Mouse (Mus musculus) heart, embryonic 11.5 days (tissue): ENCODE data around the gene Oxct2a. TPM values are rescaled to one million over a fixed set of nuclear protein-coding genes. Genes with fewer than 3 reads are reported as not detected.
"Not testable (repeated sequence)": the region's sequence is repeated elsewhere in the genome, so short reads cannot be mapped to it uniquely, and the experiment has no call there.

ENCODE experiments used
- ATAC-seq: fragments of 200-750 bp; cut with Nextera tagmentation; replicated peaks from 2 replicates; pipeline ENCODE4 v1.8.0; 2017; ENCODE audit warnings: moderate library complexity; ENCODE audit not compliant: insufficient number of reproducible peaks, low FRiP score, low TSS enrichment
- H3K27ac ChIP-seq: fragments of 300-500 bp; sonication (generic); 2 replicates; pipeline ENCODE4 v1.5.1; 2014; ENCODE audit warnings: mild to moderate bottlenecking, low read depth, low read length
- H3K27me3 ChIP-seq: fragments of 300-500 bp; sonication (generic); 2 replicates; pipeline ENCODE4 v1.6.1; 2014; ENCODE audit warnings: mild to moderate bottlenecking, low read length, mixed read lengths; ENCODE audit not compliant: control insufficient read depth, insufficient read depth
- H3K36me3 ChIP-seq: fragments of 300-500 bp; sonication (generic); 2 replicates; pipeline ENCODE4 v1.6.1; 2014; ENCODE audit warnings: mild to moderate bottlenecking, low read length, moderate library complexity, mixed read lengths; ENCODE audit not compliant: control insufficient read depth, insufficient read depth
- H3K4me1 ChIP-seq: fragments of 300-500 bp; sonication (generic); 2 replicates; pipeline ENCODE4 v1.6.1; 2014; ENCODE audit warnings: low read length; ENCODE audit not compliant: control insufficient read depth, insufficient read depth
- H3K4me2 ChIP-seq: fragments of 300-500 bp; sonication (generic); 2 replicates; pipeline ENCODE4 v1.6.1; 2014; ENCODE audit warnings: mild to moderate bottlenecking, moderate library complexity
- H3K4me3 ChIP-seq: fragments of 300-500 bp; sonication (generic); 2 replicates; pipeline ENCODE4 v1.5.1; 2014; ENCODE audit warnings: low read depth, low read length
- H3K9ac ChIP-seq: fragments of 300-500 bp; sonication (generic); 2 replicates; pipeline ENCODE4 v1.6.1; 2014; ENCODE audit warnings: mild to moderate bottlenecking, low read depth, low read length, moderate library complexity
- H3K9me3 ChIP-seq: fragments of 300-500 bp; sonication (generic); replicated peaks from 2 replicates; pipeline ENCODE4 v1.6.1; 2016; ENCODE audit warnings: low read length; ENCODE audit not compliant: control insufficient read depth
- WGBS: fragments of 180-500 bp; shearing (Covaris S2); extraction: QIAGEN DNeasy Blood & Tissue Kit; methylation state at CpG from one replicate; pipeline ENCODE4 v1.1.7; 2014; ENCODE audit not compliant: insufficient replicate concordance; 5-methylcytosine and 5-hydroxymethylcytosine counted together
- polyA plus RNA-seq: library from polyadenylated mRNA; unstranded; fragments of >200 nt; fragmentation: Nextera tagmentation; extraction: Ambion mirVana; gene quantifications from 2 replicates; pipeline ENCODE4 v1.2.1, GENCODE M21; 2014

Gene Oxct2a
- polyA plus RNA-seq, 1 experiment from 2014 or later: not detected

DNA sequence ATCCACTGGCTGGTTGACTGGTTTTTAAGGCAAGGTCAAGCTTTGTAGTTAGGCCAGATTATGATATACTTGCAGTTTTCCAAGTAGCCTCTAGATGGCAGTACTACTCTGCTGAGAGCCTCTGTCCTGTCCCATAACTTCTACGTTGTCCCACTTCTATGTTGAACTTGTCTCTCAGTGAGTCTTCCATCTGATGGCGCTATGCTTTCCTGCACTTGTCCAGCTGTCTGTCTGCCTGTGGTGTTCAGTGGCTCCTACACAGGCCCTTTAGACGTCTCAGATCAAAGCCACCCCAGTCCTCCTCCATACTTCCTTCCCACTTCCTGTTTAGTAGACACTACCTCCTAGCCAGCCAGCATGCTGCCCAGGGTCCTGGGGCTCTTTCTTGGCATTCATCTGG lies 17.6 kb downstream of the Oxct2a start:
- no peaks in the 10 kb centered on the region; the same call in 1 of the 2 replicates for H3K9me3 ChIP-seq
- 31% methylated on average over 3 of the region's 3 CpGs for WGBS
- H3K9ac ChIP-seq: no peak overlapping the region
- no peak overlapping the region for H3K4me2 ChIP-seq
- no peak overlapping the region for H3K4me3 ChIP-seq
- peak overlapping the region; percentile 50; the same call in 1 of the 2 replicates for H3K27ac ChIP-seq
- peaks cover 22% of the 10 kb centered on the region for H3K36me3 ChIP-seq
- ATAC-seq: 0 out of 2 replicates have a peak, but pooled peaks have one; percentile 26
- peaks cover 11% of the 10 kb centered on the region; the same call in 1 of the 2 replicates for H3K4me1 ChIP-seq
- H3K27me3 ChIP-seq: no peaks in the 10 kb centered on the region

DNA sequence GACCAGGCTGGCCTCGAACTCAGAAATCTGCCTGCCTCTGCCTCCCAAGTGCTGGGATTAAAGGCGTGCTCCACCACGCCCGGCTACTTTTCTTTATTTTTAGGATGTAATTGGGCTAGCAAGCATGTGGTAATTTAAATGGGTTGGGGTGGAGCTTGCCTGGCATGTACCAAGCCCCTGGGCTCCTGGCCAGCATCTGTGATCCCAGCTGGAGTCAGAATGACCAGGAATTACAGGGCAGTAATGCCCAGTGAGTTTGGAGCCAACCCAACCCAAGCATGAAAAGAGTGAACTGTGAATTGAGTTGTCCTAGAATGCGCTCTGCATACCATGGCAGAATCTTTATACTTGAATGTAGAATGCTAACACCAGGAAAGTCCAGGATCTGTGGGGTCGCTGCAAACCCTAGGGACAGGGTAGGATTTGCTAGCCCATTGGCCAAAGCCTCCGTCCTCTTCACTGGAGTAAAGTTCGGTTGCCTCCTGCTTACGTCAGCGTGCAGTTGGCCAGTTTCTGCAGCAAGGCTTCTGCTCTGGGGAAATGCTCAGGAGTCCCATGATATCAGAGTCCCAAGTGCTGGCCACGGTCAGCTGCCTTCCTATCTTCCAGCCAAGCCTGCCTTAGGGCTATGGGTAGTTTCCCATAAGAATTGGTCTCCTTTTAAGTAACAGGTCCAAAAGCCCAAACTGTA lies 24.3 kb downstream of the Oxct2a start:
- H3K9me3 ChIP-seq: no peaks in the 10 kb centered on the region; the same call in 1 of the 2 replicates
- no peak overlapping the region for H3K4me2 ChIP-seq
- peaks cover 71% of the 10 kb centered on the region for H3K36me3 ChIP-seq
- H3K9ac ChIP-seq: no peak overlapping the region
- no peak for ATAC-seq
- H3K4me1 ChIP-seq: no peaks in the 10 kb centered on the region
- 93% methylated on average over 11 of the region's 11 CpGs for WGBS
- no peak overlapping the region for H3K27ac ChIP-seq
- no peaks in the 10 kb centered on the region for H3K27me3 ChIP-seq
- H3K4me3 ChIP-seq: no peak overlapping the region

DNA sequence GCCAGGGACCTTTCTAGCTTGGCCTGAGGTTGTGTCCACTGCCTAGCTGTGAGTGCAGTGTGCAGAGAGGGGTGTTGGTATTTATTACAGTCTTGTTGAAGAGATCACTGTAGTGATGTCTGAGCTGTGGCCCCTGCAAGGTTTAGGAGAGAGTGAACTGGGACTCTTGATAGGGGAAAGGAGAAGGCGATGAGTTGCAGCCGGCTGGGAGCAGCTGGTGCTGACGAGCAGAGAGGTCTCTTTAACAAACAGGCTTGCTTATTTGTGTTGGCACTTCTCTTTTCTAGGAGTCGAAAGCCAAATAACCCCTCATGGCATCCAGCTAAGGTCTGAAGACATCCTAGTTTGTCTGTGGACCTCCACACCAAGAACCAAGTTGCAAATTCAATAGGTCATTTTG lies 25.2 kb downstream of the Oxct2a start:
- Histone ChIP-seq H3K27ac (no peak overlapping the region), H3K27me3 (no peaks in the 10 kb centered on the region), H3K4me1 (no peaks in the 10 kb centered on the region; the same call in 1 of the 2 replicates), H3K4me3 (no peak overlapping the region), H3K4me2 (no peak overlapping the region), H3K9ac (no peak overlapping the region), H3K36me3 (peaks cover 71% of the 10 kb centered on the region), H3K9me3 (no peaks in the 10 kb centered on the region)
- 73% methylated on average over 4 of the region's 4 CpGs for WGBS
- ATAC-seq: no peak

DNA sequence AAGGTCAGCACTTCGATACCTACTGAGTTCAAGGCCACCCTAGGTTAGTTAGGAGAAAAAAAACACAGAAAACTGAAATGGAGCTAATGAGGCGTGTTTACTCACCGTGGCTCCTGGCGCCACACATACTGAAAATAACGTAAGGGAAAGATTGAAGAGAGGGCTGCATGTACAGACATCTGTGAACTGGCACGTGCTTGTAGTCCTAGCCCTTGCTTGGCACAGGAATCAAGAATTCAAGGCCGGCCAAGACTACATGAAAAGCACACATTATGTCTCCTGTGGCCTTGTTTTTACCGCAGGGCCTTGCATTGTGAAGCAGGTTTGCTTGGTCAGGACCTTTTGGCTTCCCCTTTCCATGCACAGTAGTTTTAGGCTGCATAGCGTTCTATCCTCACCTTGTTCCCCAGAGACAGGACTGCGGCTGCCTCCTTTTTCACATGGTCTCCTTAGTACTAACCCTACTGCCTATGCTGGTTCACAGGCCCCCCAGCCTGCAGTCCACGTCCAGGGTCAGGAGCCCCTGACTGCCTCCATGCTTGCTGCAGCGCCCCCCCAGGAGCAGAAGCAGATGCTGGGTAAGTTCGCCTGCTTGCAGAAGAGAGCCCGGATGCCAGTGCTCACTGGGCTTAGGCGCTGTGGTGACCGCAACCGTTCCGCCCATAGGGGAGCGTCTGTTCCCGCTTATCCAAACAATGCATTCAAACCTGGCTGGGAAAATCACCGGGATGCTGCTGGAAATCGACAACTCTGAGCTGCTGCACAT lies 26.1 kb downstream of the Oxct2a start:
- H3K4me3 ChIP-seq: no peak overlapping the region
- no peak overlapping the region for H3K27ac ChIP-seq
- H3K4me1 ChIP-seq: no peaks in the 10 kb centered on the region; the same call in 1 of the 2 replicates
- H3K27me3 ChIP-seq: no peaks in the 10 kb centered on the region
- WGBS: 93% methylated on average over 21 of the region's 22 CpGs
- H3K9me3 ChIP-seq: no peaks in the 10 kb centered on the region
- H3K9ac ChIP-seq: no peak overlapping the region
- ATAC-seq: no peak
- H3K4me2 ChIP-seq: no peak overlapping the region
- peaks cover 70% of the 10 kb centered on the region for H3K36me3 ChIP-seq

DNA sequence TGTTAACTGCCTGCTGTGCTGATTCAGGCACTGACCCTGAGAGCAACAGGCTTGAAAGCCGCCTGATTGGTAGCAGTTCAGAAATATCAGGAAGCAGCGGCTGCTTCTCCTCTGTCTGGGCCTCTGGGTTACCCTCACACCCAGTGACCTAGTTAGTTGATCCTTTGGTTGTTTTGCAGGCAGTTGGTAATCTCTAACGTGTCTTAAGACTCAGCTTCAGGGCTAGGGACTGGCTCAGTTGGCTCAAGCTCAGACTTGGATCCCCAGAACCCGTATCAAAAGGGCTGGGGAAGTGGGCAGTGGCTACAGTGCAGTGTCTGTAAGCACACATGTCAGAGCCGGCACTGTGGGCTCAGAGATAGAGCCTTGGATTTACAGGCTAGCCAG lies 27.3 kb downstream of the Oxct2a start:
- WGBS: 83% methylated on average over 5 of the region's 5 CpGs
- Histone ChIP-seq H3K36me3 (peaks cover 74% of the 10 kb centered on the region), H3K27me3 (no peaks in the 10 kb centered on the region)

DNA sequence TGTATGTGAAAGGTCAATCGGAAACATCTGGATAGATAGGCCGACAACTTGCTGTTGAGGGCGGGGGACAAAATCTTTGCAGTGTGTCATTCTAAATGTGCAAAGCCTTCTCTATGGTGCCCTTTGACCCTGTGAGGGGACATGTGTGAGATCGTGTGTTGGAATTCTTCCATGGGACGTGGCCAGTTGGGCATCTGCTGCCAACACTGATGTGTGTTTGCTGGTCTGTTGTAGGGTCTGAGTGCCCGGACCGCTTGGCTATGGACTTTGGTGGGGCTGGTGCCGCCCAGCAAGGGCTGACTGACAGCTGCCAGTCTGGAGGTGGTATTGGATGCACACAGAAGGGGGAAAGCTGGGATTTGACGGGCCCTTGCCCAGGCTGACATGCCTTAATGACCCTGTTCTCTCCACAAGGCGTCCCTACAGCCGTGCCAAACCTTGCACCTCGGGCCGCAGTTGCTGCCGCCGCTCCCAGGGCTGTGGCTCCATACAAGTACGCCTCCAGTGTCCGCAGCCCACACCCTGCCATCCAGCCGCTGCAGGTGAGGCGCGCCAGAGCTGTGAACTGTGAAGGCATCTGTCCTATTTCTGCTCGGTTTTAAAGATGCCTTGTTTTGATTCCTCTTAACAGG lies 27.8 kb downstream of the Oxct2a start:
- Histone ChIP-seq H3K9me3 (no peaks in the 10 kb centered on the region), H3K4me3 (no peak overlapping the region), H3K4me2 (no peak overlapping the region), H3K27me3 (no peaks in the 10 kb centered on the region), H3K9ac (no peak overlapping the region), H3K36me3 (peaks cover 79% of the 10 kb centered on the region), H3K4me1 (no peaks in the 10 kb centered on the region; the same call in 1 of the 2 replicates), H3K27ac (no peak overlapping the region)
- WGBS: 90% methylated on average over 21 of the region's 21 CpGs
- ATAC-seq: no peak

More for the DNA sequence above, 27.3 kb downstream of the Oxct2a start:
- ATAC-seq: no peak
- H3K4me2 ChIP-seq: no peak overlapping the region
- H3K4me3 ChIP-seq: no peak overlapping the region
- H3K4me1 ChIP-seq: no peaks in the 10 kb centered on the region; the same call in 1 of the 2 replicates
- H3K27ac ChIP-seq: no peak overlapping the region
- no peak overlapping the region for H3K9ac ChIP-seq
- H3K9me3 ChIP-seq: no peaks in the 10 kb centered on the region

DNA sequence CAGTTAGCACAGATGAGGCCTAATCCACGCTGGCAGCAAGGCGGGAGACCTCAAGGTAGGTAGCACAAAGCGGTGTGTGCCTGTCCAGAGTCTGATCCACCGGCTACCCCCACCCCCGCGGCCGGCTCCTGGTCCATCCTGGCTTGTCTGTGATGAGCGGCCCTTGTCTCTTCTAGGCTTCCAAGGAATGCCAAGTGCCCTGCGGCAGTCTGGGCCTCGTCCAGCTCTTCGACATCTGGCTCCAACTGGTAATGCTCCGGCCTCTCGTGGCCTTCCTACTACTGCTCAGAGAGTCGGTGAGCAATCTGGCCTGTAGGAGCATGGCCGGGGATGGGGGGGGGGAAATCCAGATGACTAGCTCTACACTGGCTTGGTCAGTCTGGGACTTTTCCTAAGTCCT lies 28.4 kb downstream of the Oxct2a start:
- WGBS: 82% methylated on average over 15 of the region's 15 CpGs
- H3K4me3 ChIP-seq, H3K27ac ChIP-seq, H3K4me1 ChIP-seq, H3K9ac ChIP-seq, H3K9me3 ChIP-seq, H3K27me3 ChIP-seq, H3K4me2 ChIP-seq, ATAC-seq: not testable (repeated sequence)
- H3K36me3 ChIP-seq: peaks cover 75% of the 10 kb centered on the region

DNA sequence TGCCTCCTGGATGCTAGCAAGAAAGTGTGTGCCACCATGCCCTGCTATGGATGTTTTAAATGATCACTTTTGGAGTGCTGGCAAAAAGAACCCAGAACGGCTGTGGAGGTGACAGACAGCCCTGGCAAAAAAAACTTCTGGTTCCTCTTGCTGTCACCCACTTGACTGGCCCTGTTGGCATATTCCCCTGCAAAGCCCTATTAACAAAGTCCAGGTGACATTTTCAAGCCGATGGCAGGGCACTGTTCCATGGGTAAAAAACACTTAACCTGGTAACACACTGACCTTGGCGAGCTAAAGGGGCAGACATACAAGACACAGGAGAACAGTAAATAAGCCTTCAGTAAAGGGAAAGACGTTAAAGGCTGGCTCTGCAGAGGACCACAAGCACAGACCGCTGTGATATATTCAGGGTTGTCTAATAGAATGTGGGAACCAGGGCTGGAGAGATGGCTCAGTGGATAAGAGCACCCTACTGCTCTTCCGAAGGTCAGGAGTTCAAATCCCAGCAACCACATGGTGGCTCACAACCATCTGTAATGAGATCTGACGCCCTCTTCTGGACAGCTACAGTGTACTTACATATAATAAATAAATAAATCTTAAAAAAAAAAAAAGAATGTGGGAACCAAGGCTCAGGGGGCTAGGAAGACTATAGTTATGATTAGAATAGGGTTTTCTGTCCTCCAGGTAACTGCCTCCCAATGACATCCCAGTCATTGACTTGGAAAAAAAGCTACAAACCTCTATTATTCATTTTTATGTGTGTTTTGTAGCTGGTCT lies 29.6 kb downstream of the Oxct2a start:
- Histone ChIP-seq H3K4me3 (no peak overlapping the region), H3K9ac (no peak overlapping the region), H3K36me3 (peaks cover 75% of the 10 kb centered on the region), H3K4me1 (no peaks in the 10 kb centered on the region; the same call in 1 of the 2 replicates), H3K27me3 (no peaks in the 10 kb centered on the region), H3K9me3 (no peaks in the 10 kb centered on the region), H3K27ac (no peak overlapping the region), H3K4me2 (no peak overlapping the region)
- WGBS: 71% methylated on average over 7 of the region's 7 CpGs
- ATAC-seq: no peak
